Mouse (Mus musculus) cortical plate, adult 2 months (tissue): ENCODE measurements around the gene Med31.

Experiments used
- CTCF ChIP-seq: fragments of 200-500 bp; IDR thresholded peaks from 2 replicates; pipeline ENCODE4 v1.5.1; 2011; ENCODE audit warnings: mild to moderate bottlenecking, control low read depth, low read length; ENCODE audit not compliant: insufficient read depth; ENCODE audit errors: extremely low read depth
- POLR2A ChIP-seq: fragments of 200-500 bp; IDR thresholded peaks from 2 replicates; pipeline ENCODE4 v1.6.1; 2011; ENCODE audit warnings: mild to moderate bottlenecking, low read length, control low read depth; ENCODE audit not compliant: insufficient read depth; ENCODE audit errors: extremely low read depth

GRCm38 (mm10) chr11:72194259-72194658 lies 21.1 kb downstream of the Med31 start:
- TF ChIP-seq CTCF (no peak), POLR2A (no peak)
